ENCODE assay signal across 19 mouse cellular contexts in genomic region chr7:35447501-35447900, GRCm38 (mm10). TPM values are rescaled to one million over a fixed set of nuclear protein-coding genes. Genes with fewer than 3 reads are reported as not detected.
DNase-seq lines count a peak whose midpoint lies in the region; ATAC-seq lines count a peak whose summit lies in the region.
"Had no signal": no experiment of that assay in that cellular context is flagged by ENCODE, and none has a peak within 500 bp of the region (broad histone marks: within the 10 kb centered on the region; RNA-seq: fewer than 3 reads in every experiment).

No protein-coding gene starts in this region.

- H3K9ac ChIP-seq in heart, embryonic 12.5 days = no peak overlapping the region
- H3K9ac ChIP-seq: embryonic facial prominence, embryonic 15.5 days; forebrain, embryonic 12.5 days; hindbrain, embryonic 14.5 days; liver, embryonic 14.5 days; neural tube, embryonic 15.5 days had no signal

- DNase-seq in heart, embryonic 10.5 days (ENCODE audit: low spot score) = no peak
- peak; percentile 55 for DNase-seq in ES-CJ7 (ENCODE audit: low read depth, low spot score)
- DNase-seq in kidney, adult 11 months = peak; percentile 73
- peak; percentile 34 for DNase-seq in kidney, postnatal 10 days
- DNase-seq in c-Kit-positive CD71-positive TER-119-positive erythroid progenitor cells, embryonic 14.5 days (ENCODE audit: low spot score) = no peak
- no peak for DNase-seq in right cerebral cortex, postnatal 25 days
- DNase-seq in cerebellum, postnatal 10 days = no peak
- DNase-seq: adrenal gland, postnatal 36 days; cerebellum, postnatal 36 days; layer of hippocampus, postnatal 36 days; left cerebral cortex, postnatal 4 days; lung, postnatal 14 days; thymus, postnatal 4 days had no signal

- no peaks in the 10 kb centered on the region for H3K36me3 ChIP-seq in heart, embryonic 10.5 days
- H3K36me3 ChIP-seq in heart, embryonic 12.5 days = no peaks in the 10 kb centered on the region
- H3K36me3 ChIP-seq: embryonic facial prominence, embryonic 15.5 days; forebrain, embryonic 12.5 days; neural tube, embryonic 15.5 days had no signal

- no peaks in the 10 kb centered on the region for H3K27me3 ChIP-seq in heart, embryonic 10.5 days (ENCODE audit: insufficient read depth, poor library complexity, severe bottlenecking)
- 0 out of 2 replicates have a peak, but pooled peaks cover 6% of the 10 kb centered on the region for H3K27me3 ChIP-seq in heart, embryonic 12.5 days (replicated peaks)
- H3K27me3 ChIP-seq: embryonic facial prominence, embryonic 15.5 days; forebrain, embryonic 12.5 days; neural tube, embryonic 15.5 days had no signal

- no peaks in the 10 kb centered on the region for H3K9me3 ChIP-seq in heart, embryonic 10.5 days
- H3K9me3 ChIP-seq in heart, embryonic 12.5 days (replicated peaks) = 0 out of 2 replicates have a peak, but pooled peaks cover 9% of the 10 kb centered on the region
- H3K9me3 ChIP-seq: embryonic facial prominence, embryonic 15.5 days; forebrain, embryonic 12.5 days; neural tube, embryonic 15.5 days had no signal

- H3K27ac ChIP-seq in heart, embryonic 10.5 days = peak overlapping the region; percentile 60
- H3K27ac ChIP-seq in heart, embryonic 12.5 days (ENCODE audit: poor library complexity, severe bottlenecking) = no peak overlapping the region
- H3K27ac ChIP-seq: embryonic facial prominence, embryonic 15.5 days; forebrain, embryonic 12.5 days; hindbrain, embryonic 14.5 days; liver, embryonic 14.5 days; neural tube, embryonic 15.5 days had no signal

- no peak for ATAC-seq in heart, embryonic 12.5 days (ENCODE audit: insufficient number of reproducible peaks, low FRiP score)

- WGBS in heart, embryonic 10.5 days = 52% methylated on average over 4 of the region's 4 CpGs
- WGBS in heart, embryonic 12.5 days = 54% methylated on average over 4 of the region's 4 CpGs

- no peak overlapping the region for H3K4me3 ChIP-seq in heart, embryonic 10.5 days
- no peak overlapping the region for H3K4me3 ChIP-seq in heart, embryonic 12.5 days
- H3K4me3 ChIP-seq: embryonic facial prominence, embryonic 15.5 days; forebrain, embryonic 12.5 days; neural tube, embryonic 15.5 days had no signal

- H3K4me1 ChIP-seq in heart, embryonic 10.5 days = peaks cover 13% of the 10 kb centered on the region
- peaks cover 11% of the 10 kb centered on the region for H3K4me1 ChIP-seq in heart, embryonic 12.5 days (replicated peaks)
- H3K4me1 ChIP-seq: forebrain, embryonic 12.5 days had no signal

- H3K4me2 ChIP-seq in heart, embryonic 12.5 days = no peak overlapping the region
- H3K4me2 ChIP-seq: embryonic facial prominence, embryonic 15.5 days; forebrain, embryonic 12.5 days; hindbrain, embryonic 14.5 days; neural tube, embryonic 15.5 days had no signal

RNA-seq across cellular contexts. Expression of gene Slc7a9, which starts 1.1 kb away (rescaled TPM):
- polyA plus RNA-seq in heart, embryonic 10.5 days (2016; fragmentation: Nextera tagmentation; extraction: Ambion mirVana) = 0.63 and 1.2 TPM in 2 replicates
- polyA plus RNA-seq in heart, embryonic 12.5 days (2016; fragmentation: Nextera tagmentation; extraction: Ambion mirVana) = 0.59 and 0.73 TPM in 2 replicates
- polyA plus RNA-seq: hindbrain, embryonic 14.5 days; neural tube, embryonic 15.5 days had no signal

RNA-seq across cellular contexts. Expression of gene Cep89, which starts 50.7 kb away (rescaled TPM):
- 43.2 and 45.1 TPM in 2 replicates for polyA plus RNA-seq in heart, embryonic 10.5 days (2016; fragmentation: Nextera tagmentation; extraction: Ambion mirVana)
- polyA plus RNA-seq in heart, embryonic 12.5 days (2016; fragmentation: Nextera tagmentation; extraction: Ambion mirVana) = 37.3 and 40.0 TPM in 2 replicates

RNA-seq across cellular contexts. Expression of gene Faap24, which starts 50.9 kb away (rescaled TPM):
- polyA plus RNA-seq in heart, embryonic 10.5 days (2016; fragmentation: Nextera tagmentation; extraction: Ambion mirVana) = 17.8 and 22.9 TPM in 2 replicates
- polyA plus RNA-seq in heart, embryonic 12.5 days (2016; fragmentation: Nextera tagmentation; extraction: Ambion mirVana) = 13.4 and 14.4 TPM in 2 replicates

Comparison
In these comparisons a context has a peak if more than half of its experiments do, and no peak if none do; other contexts are left out.
1. DNase-seq: peak in ES-CJ7 (single experiment), kidney, adult 11 months (single experiment) and kidney, postnatal 10 days (single experiment); none in heart, embryonic 10.5 days (single experiment), c-Kit-positive CD71-positive TER-119-positive erythroid progenitor cells, embryonic 14.5 days (single experiment), right cerebral cortex, postnatal 25 days (single experiment) and cerebellum, postnatal 10 days (0 of 2).